Mouse (Mus musculus): Measurements from ENCODE around the gene Ppih. TPM values are rescaled to one million over a fixed set of nuclear protein-coding genes. Genes with fewer than 3 reads are reported as not detected.
A peak's percentile ranks its signal among the peaks of the same experiment; 100 is the strongest.
"Not testable (repeated sequence)": the region's sequence is repeated elsewhere in the genome, so short reads cannot be mapped to it uniquely, and the experiment has no call there.

Gene Ppih
- total and polyA plus RNA-seq, 3 experiments: 4.5 to 171 (median 76.0) TPM

GRCm38 (mm10) chr4:119293574-119294258 lies 26.6 kb downstream of the Ppih start:
- no peak for ATAC-seq (ENCODE audit: extremely low read depth, insufficient number of reproducible peaks, low FRiP score, poor library complexity, severe bottlenecking)
- DNase-seq (ENCODE audit: low spot score): peak; percentile 54
- H3K4me3 ChIP-seq (ENCODE audit: low read depth, low read length): peak overlapping the region; percentile 85
- H3K27me3 ChIP-seq (ENCODE audit: insufficient read depth, low read length): no peaks in the 10 kb centered on the region
- H3K36me3 ChIP-seq (replicated peaks): peaks cover 45% of the 10 kb centered on the region
- H3K9me3 ChIP-seq (replicated peaks): no peaks in the 10 kb centered on the region
- TF ChIP-seq GATA1 (IDR thresholded peaks at IDR 0.05; ENCODE audit: borderline replicate concordance, low read length) (no peak), POLR2AphosphoS5 (IDR thresholded peaks at IDR 0.05; ENCODE audit: insufficient replicate concordance, low read depth, low read length) (no peak), CTCF (IDR thresholded peaks at IDR 0.05; ENCODE audit: low read depth, low read length) (no peak), TAL1 (conservative IDR thresholded peaks at IDR 0.05; ENCODE audit: low read depth, low read length) (no peak), GATA2 (IDR thresholded peaks at IDR 0.05; ENCODE audit: borderline replicate concordance, low read depth, low read length) (no peak)
- H3K4me1 ChIP-seq (ENCODE audit: insufficient read depth, low read depth, low read length): peaks cover 30% of the 10 kb centered on the region

- peaks cover 51% of the 10 kb centered on the region for H3K36me3 ChIP-seq (replicated peaks)
- no peaks in the 10 kb centered on the region for H3K9me3 ChIP-seq (replicated peaks)
- peak; percentile 45 for DNase-seq (ENCODE audit: low spot score)
- H3K27me3 ChIP-seq (ENCODE audit: insufficient read depth, low read length): no peaks in the 10 kb centered on the region
- H3K4me3 ChIP-seq (ENCODE audit: low read depth, low read length): peak overlapping the region; percentile 85
- no peak for ATAC-seq (ENCODE audit: extremely low read depth, insufficient number of reproducible peaks, low FRiP score, poor library complexity, severe bottlenecking)
- H3K4me1 ChIP-seq (ENCODE audit: insufficient read depth, low read depth, low read length): peaks cover 36% of the 10 kb centered on the region
- TF ChIP-seq GATA1 (IDR thresholded peaks at IDR 0.05; ENCODE audit: borderline replicate concordance, low read length) (no peak), POLR2AphosphoS5 (IDR thresholded peaks at IDR 0.05; ENCODE audit: insufficient replicate concordance, low read depth, low read length) (0 out of 2 replicates have a peak, but pooled peaks have one; percentile 58), CTCF (IDR thresholded peaks at IDR 0.05; ENCODE audit: low read depth, low read length) (no peak)
Measured at GRCm38 (mm10) chr4:119292771-119293573, 27.4 kb downstream of the Ppih start.

GRCm38 (mm10) chr4:119291921-119292320 lies 28.4 kb downstream of the Ppih start:
- Histone ChIP-seq H3K4me1 (ENCODE audit: insufficient read depth, low read depth, low read length) (peaks cover 47% of the 10 kb centered on the region), H3K27me3 (ENCODE audit: insufficient read depth, low read length) (no peaks in the 10 kb centered on the region), H3K36me3 (replicated peaks) (peaks cover 61% of the 10 kb centered on the region), H3K9me3 (replicated peaks) (no peaks in the 10 kb centered on the region), H3K4me3 (ENCODE audit: low read depth, low read length) (peak overlapping the region; percentile 85)
- TF ChIP-seq GATA2 (IDR thresholded peaks at IDR 0.05; ENCODE audit: borderline replicate concordance, low read depth, low read length): no peak
- no peak for TF ChIP-seq TAL1 (conservative IDR thresholded peaks at IDR 0.05; ENCODE audit: low read depth, low read length)
- TF ChIP-seq GATA1 (IDR thresholded peaks at IDR 0.05; ENCODE audit: borderline replicate concordance, low read length): no peak
- no peak for TF ChIP-seq POLR2AphosphoS5 (IDR thresholded peaks at IDR 0.05; ENCODE audit: insufficient replicate concordance, low read depth, low read length)
- TF ChIP-seq CTCF (IDR thresholded peaks at IDR 0.05; ENCODE audit: low read depth, low read length): no peak
- DNase-seq (ENCODE audit: low spot score) (no peak), ATAC-seq (ENCODE audit: extremely low read depth, insufficient number of reproducible peaks, low FRiP score, poor library complexity, severe bottlenecking) (no peak)

- Histone ChIP-seq H3K9me3 (replicated peaks) (no peaks in the 10 kb centered on the region), H3K4me3 (ENCODE audit: low read depth, low read length) (no peak overlapping the region), H3K36me3 (replicated peaks) (peaks cover 93% of the 10 kb centered on the region), H3K27me3 (ENCODE audit: insufficient read depth, low read length) (no peaks in the 10 kb centered on the region), H3K4me1 (ENCODE audit: insufficient read depth, low read depth, low read length) (peaks cover 71% of the 10 kb centered on the region)
- no peak for TF ChIP-seq POLR2AphosphoS5 (IDR thresholded peaks at IDR 0.05; ENCODE audit: insufficient replicate concordance, low read depth, low read length)
- no peak for TF ChIP-seq GATA1 (IDR thresholded peaks at IDR 0.05; ENCODE audit: borderline replicate concordance, low read length)
- no peak for TF ChIP-seq CTCF (IDR thresholded peaks at IDR 0.05; ENCODE audit: low read depth, low read length)
- no peak for TF ChIP-seq TAL1 (conservative IDR thresholded peaks at IDR 0.05; ENCODE audit: low read depth, low read length)
- TF ChIP-seq GATA2 (IDR thresholded peaks at IDR 0.05; ENCODE audit: borderline replicate concordance, low read depth, low read length): no peak
- DNase-seq (ENCODE audit: low spot score) (no peak), ATAC-seq (ENCODE audit: extremely low read depth, insufficient number of reproducible peaks, low FRiP score, poor library complexity, severe bottlenecking) (no peak)
Measured at GRCm38 (mm10) chr4:119285336-119285735, 35.0 kb downstream of the Ppih start.

- TF ChIP-seq GATA1 (IDR thresholded peaks at IDR 0.05; ENCODE audit: borderline replicate concordance, low read length) (no peak), GATA2 (IDR thresholded peaks at IDR 0.05; ENCODE audit: borderline replicate concordance, low read depth, low read length) (no peak), TAL1 (conservative IDR thresholded peaks at IDR 0.05; ENCODE audit: low read depth, low read length) (no peak), CTCF (IDR thresholded peaks at IDR 0.05; ENCODE audit: low read depth, low read length) (no peak), POLR2AphosphoS5 (IDR thresholded peaks at IDR 0.05; ENCODE audit: insufficient replicate concordance, low read depth, low read length) (no peak)
- no peaks in the 10 kb centered on the region for H3K9me3 ChIP-seq (replicated peaks)
- no peak overlapping the region for H3K4me3 ChIP-seq (ENCODE audit: low read depth, low read length)
- peaks cover 69% of the 10 kb centered on the region for H3K4me1 ChIP-seq (ENCODE audit: insufficient read depth, low read depth, low read length)
- no peak for ATAC-seq (ENCODE audit: extremely low read depth, insufficient number of reproducible peaks, low FRiP score, poor library complexity, severe bottlenecking)
- peaks cover 93% of the 10 kb centered on the region for H3K36me3 ChIP-seq (replicated peaks)
- no peaks in the 10 kb centered on the region for H3K27me3 ChIP-seq (ENCODE audit: insufficient read depth, low read length)
- no peak for DNase-seq (ENCODE audit: low spot score)
Measured at GRCm38 (mm10) chr4:119284861-119285260, 35.5 kb downstream of the Ppih start.

- Histone ChIP-seq H3K4me1 (ENCODE audit: insufficient read depth, low read depth, low read length) (peaks cover 44% of the 10 kb centered on the region), H3K36me3 (replicated peaks) (peaks cover 95% of the 10 kb centered on the region)
- not testable (repeated sequence) for ATAC-seq (ENCODE audit: extremely low read depth, insufficient number of reproducible peaks, low FRiP score, poor library complexity, severe bottlenecking); H3K27me3 ChIP-seq (ENCODE audit: insufficient read depth, low read length); H3K9me3 ChIP-seq (replicated peaks); H3K4me3 ChIP-seq (ENCODE audit: low read depth, low read length); DNase-seq (ENCODE audit: low spot score)
Measured at GRCm38 (mm10) chr4:119278784-119279183, 41.6 kb downstream of the Ppih start.

Measured in G1E (cell line).